Mouse (Mus musculus) cerebellum, postnatal 25 days (tissue): ENCODE measurements at regions not wholly inside any gene's neighbourhood (a gene's known extent, or its start where the extent isn't known, plus 50 kb on each side); places are given as distances from the start of the nearest gene placed in this dataset.

Experiments used
- DNase-seq, 2 experiments: peaks; one replicate each; pipeline ENCODE4 v3.0.0; 2021; ENCODE audit warnings: mixed read lengths in 2 of 2

DNA sequence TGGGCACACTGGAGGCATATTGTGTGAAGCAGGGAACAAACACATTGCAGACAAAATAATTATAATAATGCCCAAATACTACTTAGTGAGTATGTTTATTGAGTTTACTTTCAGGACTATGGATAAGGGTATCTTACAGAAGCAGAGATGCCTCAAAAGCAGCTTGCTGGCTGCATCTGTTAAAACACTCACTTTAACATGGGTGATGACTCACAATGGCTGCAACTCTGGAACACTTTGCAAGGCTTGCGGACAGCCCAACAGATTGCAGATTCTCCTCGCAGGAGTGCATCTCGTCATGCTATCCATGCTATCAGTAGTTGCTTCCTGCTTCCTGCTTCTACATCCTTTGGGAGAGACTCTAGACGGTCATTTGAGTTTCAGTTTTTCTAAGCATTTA is 373.2 kb upstream of the Arpp21 start:
- DNase-seq: no peak

GRCm38 (mm10) chr9:112607221-112607620 is 371.5 kb upstream of the Arpp21 start:
- DNase-seq: no peak

DNA sequence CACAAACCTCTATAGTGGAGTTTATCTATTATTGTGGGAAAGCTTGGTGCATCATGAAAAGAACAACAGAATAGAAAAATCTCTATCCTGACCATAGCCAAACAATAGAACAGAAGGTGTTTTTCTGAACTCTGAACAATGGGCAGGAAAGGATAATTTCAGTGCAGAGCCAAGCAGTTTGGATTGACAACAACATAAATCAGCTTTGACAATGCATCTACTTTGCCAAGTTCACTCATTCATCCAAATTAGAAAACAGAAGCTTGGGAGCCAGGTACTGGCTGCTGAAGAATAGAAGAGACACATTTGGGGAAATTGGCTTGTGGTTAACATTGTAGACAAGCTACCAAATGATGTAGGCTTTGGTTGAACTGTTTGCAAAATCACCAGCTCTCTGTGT is 360.0 kb upstream of the Arpp21 start:
- DNase-seq: no peak

- peak; percentile 46 to 59 for DNase-seq
Observed at GRCm38 (mm10) chr9:112590241-112590640, 354.5 kb upstream of the Arpp21 start.

- DNase-seq: no peak
Observed at GRCm38 (mm10) chr9:112573316-112573715, 337.6 kb upstream of the Arpp21 start.

DNA sequence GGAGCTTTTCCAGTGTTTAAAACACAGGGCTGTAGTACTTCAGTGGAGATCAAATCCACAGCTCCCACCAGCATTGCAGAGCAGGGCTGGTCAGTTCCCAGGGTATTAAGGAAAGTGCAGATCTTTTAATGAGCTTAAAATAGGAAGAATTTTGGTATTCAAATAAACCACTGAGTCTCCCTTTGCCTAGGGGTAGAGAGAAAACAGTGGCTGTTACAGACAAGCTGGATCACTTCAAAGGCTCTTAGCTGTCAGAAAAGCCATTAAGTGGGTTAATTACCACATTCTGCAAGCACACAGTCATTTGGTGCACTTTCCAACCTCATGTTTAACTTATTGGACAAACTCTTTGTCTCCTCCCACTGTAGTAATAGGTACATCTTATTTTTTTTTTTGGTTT is 325.6 kb upstream of the Arpp21 start:
- no peak for DNase-seq

GRCm38 (mm10) chr9:112560226-112560625 is 324.5 kb upstream of the Arpp21 start:
- DNase-seq: peak; percentile 19 to 27

- no peak for DNase-seq
Observed at GRCm38 (mm10) chr9:112537924-112538323, 302.2 kb upstream of the Arpp21 start.

DNA sequence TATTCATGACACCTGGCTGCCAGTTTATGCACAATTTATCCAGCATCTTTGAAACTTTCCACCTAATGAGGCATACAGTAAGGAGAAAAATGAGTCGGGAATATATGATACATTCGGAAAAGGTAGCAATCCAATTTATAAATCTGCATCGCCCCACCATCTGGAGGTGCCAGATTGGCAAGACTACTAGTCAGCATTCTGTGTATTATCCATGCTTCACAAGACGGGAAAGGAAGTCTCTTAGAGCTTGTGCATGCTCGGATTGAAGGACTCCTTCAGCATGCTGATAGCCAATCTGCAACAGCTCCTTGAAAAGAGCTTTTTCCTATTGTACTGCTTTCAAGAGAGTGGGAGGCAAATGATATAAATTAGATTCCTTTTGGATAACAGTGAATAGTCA is 289.6 kb upstream of the Arpp21 start:
- DNase-seq: peak; percentile 60 to 62

- peak; percentile 14 to 21 for DNase-seq
Observed at GRCm38 (mm10) chr9:112523251-112523650, 287.5 kb upstream of the Arpp21 start.

GRCm38 (mm10) chr9:112510716-112511115 is 275.0 kb upstream of the Arpp21 start:
- no peak for DNase-seq

GRCm38 (mm10) chr9:112506871-112507270 is 271.1 kb upstream of the Arpp21 start:
- DNase-seq: no peak

DNA sequence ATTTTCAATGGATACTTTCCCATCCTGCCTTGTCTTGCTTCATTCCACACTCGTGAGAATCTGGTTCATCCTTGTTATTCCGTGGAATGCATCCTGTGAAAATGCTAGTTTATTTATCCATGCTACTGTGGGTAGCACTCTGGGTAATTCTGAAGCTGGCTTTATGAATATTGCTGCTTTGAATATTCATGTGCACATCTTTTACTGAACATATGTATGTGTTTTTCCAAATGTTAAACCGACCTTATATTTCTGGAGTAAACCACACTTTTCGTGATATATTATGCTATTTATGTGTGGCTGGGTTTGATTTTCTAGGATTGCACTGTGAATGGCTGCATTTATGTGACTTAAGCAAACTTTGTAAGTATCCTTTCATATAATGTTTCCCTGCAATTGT is 262.9 kb upstream of the Arpp21 start:
- no peak for DNase-seq

DNA sequence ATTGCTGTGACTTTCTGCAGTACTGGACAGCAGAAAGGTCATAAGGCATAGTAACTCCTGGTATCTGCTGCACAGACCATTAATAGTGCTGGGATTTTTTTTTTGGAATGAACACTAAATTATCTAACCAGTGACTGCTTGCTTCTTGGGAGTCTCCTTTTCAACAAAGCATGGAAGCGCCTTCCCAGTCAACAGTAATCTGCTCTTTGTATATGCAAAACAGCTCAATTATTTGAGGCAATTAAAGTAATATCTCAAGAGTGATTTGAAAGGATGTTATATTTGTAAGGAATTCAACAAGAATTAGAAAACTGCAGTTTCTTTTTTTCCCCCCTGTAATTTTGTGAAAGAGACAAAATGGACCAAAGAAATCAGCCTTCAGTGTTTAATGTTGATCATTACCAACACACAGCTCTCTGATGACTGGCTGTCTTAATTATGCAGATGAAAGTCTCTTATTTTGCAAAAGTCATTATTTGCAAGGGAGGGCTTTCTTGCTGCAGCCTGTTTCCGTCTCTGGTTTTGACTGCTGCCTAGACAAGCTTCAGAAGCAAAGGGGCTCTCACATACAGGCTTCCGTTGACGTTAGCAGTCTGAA is 260.3 kb upstream of the Arpp21 start:
- no peak for DNase-seq

DNA sequence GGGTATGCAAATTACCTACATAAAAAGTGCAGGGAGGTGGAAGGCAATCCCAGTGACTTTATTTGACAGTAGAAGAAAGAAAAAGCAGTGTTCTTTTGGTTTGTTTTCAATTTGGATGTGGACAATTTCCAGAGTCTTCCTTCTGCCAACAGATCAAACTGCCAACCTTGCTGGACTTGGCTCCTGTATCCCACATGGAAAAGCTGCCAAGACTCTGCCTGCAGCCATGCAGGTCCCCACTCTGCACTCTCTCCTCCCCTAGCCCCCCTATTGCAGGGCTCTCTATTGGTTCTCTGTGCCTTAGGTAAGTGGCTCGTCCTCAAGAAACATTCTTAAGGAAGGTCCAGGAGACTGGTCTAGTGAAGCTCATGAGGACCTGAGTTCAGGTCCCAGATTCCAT is 255.2 kb upstream of the Arpp21 start:
- DNase-seq: peak; percentile 88 to 90

DNA sequence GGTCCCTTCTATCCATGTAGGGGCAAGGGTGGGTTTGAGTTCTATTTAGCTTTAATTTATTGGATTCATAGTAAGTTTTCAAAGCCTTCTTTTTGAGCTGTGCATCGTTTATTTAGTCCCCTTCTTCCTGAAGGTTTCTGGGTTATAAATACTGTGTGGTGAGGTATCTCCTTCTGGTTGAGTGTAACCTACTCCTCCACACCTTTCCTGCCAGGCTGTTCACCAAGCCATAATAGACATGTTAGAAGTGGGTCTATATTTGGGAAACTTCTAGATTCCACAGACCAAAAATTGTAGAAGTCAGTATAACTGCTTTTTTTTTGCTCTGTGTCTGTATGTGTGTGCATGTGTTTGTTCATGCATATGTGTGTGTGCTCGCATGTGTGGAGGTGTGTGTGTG is 240.9 kb upstream of the Arpp21 start:
- DNase-seq: no peak

DNA sequence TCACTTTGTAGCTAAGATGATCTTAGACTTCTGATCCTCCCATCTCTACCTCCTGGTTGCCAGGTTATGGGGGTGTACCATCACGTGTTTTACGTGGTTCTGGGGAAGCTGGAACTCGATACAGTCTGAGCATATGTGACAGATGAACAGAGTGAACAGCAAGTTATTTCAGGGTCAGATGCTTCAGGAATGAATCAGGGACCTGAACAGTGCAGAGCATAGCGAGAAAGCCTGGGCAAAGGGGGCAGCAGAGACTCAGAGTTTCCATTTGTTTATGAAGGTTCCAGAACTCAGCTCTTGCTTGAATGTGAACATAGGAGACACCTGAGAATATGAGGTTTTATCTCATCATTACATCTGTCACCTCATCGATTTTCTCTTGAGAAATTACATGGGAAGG is 221.9 kb upstream of the Arpp21 start:
- peak; percentile 25 to 55 for DNase-seq

DNA sequence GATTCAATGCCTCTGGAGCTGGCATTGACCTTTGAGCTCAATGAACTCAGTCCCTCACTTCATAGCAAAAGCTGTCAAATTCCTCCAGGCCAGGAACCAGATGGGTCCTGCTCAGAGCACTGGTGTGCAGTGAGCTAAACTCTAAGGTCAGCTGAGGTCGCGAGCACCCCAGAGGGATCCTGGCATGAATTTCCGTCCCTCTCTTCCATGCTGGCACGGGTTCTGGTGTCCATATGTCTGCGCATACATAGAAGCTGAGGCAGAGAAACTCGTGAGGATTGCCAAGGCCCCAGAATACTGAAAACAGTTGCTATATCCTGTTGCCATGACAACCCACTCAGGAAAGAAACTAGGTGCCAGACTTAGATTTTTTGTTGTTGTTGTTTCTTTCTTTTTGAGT is 219.0 kb upstream of the Arpp21 start:
- DNase-seq: peak; percentile 96 to 97

- peak; percentile 76 to 85 for DNase-seq
Observed at GRCm38 (mm10) chr9:112447515-112447914, 211.8 kb upstream of the Arpp21 start.

DNA sequence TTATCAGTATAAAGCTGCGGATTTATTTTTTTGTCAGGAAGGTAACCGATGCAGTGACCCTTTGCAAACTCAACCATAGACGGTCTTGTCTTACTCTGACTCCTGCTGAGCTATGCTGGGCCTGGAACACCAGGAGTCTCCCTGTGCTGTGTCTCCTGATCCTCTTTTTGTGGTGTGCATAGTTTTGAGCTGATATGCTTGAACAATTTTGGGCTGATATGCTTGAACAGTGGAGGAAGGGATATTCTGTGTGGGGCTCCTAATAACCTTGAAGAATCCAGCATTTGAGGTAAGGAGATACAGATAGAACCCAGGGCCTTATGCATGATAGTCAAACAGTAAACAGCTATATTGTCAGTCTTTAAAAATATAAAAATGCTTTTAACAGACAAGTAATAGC is 211.2 kb upstream of the Arpp21 start:
- DNase-seq: peak in 1 of 2 experiments; percentile 14

DNA sequence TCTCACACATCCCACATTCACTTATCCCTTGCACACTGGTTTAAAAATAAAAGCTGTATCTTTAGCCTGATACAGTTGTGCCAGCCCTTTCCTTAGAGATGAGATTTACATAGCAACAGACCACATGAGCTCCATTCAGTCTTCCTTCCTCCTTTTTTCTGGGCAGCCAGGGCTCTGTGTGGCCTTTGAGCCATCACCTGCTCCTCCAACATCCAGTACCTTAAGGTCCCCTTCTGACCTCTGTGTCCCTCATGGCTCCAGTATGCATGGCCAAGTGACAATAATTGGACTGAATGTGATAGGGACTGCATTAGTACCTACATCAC is 210.3 kb upstream of the Arpp21 start:
- peak in 1 of 2 experiments; percentile 15 for DNase-seq

DNA sequence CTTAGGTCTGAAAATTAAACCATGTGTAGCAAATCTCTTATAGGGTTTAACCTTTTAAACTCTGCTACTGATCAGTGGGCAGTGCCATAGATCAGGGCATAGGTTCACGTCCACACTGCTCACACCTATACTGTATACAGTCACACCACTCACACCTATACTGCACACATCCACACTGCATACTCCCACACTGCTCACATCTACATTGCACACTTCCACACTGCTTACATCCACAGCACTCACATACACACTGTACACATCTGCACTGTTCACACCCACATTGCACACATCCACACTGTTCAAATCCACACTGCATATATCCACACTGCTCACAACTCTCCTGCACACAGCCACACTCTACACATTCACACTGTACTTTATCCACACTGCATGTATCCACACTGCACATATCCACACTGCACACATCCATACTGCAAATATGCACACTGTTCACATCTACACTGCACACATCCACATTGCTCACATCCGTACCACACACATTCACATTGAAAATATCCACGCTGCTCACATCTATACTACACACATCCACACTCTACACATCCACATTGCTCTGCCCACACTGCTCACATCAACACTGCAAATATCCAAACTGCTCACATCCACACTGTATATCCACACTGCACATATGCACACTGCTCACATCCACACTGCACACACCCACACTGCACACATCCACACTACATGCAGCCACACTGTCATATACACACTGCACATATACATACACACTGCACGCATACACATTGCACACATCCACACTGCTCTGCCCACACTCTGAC is 209.7 kb upstream of the Arpp21 start:
- no peak for DNase-seq

GRCm38 (mm10) chr9:112444220-112444619 is 208.5 kb upstream of the Arpp21 start:
- DNase-seq: peak; percentile 64 to 71

DNA sequence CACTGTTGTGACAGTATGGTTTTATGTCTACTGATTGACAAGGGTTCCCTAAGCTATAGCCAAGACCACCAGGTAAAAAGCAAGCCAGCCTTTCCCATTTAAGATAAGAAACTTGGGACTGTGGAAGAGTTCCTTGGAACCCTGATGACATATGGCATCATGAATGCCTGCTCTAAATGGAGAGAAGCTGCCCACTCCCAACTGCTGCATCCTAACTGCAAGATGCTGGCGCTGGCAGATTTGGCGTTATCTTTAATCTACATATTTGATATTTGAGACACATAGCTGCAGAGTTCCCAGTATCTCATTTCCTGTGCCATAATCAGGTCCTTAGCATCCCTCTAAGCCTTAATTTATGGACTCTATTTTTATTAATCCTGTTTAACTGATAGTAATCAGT is 200.4 kb upstream of the Arpp21 start:
- DNase-seq: no peak

DNA sequence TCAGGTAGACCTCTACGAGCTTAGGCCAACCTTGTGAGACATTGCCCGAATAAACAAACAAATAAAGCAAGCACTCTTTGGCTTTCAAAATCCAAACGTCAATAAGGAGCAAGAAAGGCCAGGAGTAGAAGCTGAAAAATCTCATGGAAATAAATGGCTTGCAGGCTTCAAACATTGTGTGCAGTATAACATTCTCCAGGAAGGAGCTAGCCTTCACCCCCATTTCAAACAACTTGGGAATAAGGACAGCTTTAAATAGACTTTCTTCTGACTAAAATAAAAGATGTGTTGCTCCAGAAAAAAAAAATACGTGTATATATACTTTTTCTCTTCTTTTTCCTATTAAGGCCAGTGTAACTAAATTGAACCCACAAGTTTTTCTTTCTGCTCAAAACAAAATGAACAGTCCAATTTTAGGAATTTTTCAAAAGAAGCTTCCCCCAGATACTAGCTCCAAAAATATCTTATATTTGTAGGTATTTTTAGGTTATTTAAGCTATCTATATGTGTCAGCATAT is 196.2 kb upstream of the Arpp21 start:
- no peak for DNase-seq
